In genomic region chr7:98344361-98344760, GRCm38 (mm10) we compare ENCODE assay signal across 9 mouse cellular contexts. TPM values are rescaled to one million over a fixed set of nuclear protein-coding genes. Genes with fewer than 3 reads are reported as not detected.
DNase-seq lines count a peak whose midpoint lies in the region; ATAC-seq and TF ChIP-seq lines count a peak whose summit lies in the region.
"Had no signal": no experiment of that assay in that cellular context is flagged by ENCODE, and none has a peak within 500 bp of the region (broad histone marks: within the 10 kb centered on the region; RNA-seq: fewer than 3 reads in every experiment).

No protein-coding gene starts in this region.

- no peaks in the 10 kb centered on the region for H3K9me3 ChIP-seq in heart, embryonic 12.5 days (replicated peaks)
- H3K9me3 ChIP-seq in E14TG2a.4 (ENCODE audit: low read length): no peaks in the 10 kb centered on the region
- H3K9me3 ChIP-seq: embryonic facial prominence, embryonic 15.5 days had no signal

- DNase-seq in heart, postnatal 4 days: peak; percentile 61
- peak; percentile 61 for DNase-seq in 416B (ENCODE audit: low read depth)
- DNase-seq in lung, postnatal 10 days: peak; percentile 71
- peak; percentile 32 to 69 for DNase-seq in thymus, postnatal 10 days (ENCODE audit: low spot score in 2 of 2)
- DNase-seq in right cerebral cortex, postnatal 36 days (ENCODE audit: low spot score in 2 of 2): no peak

- H3K4me3 ChIP-seq in heart, embryonic 12.5 days: no peak overlapping the region
- H3K4me3 ChIP-seq in E14TG2a.4 (replicated peaks; ENCODE audit: low read length): no peak overlapping the region
- H3K4me3 ChIP-seq in cortical plate, adult 2 months (ENCODE audit: insufficient read depth, low read length): no peak overlapping the region
- H3K4me3 ChIP-seq: embryonic facial prominence, embryonic 15.5 days had no signal

- ATAC-seq in heart, embryonic 12.5 days (ENCODE audit: insufficient number of reproducible peaks, low FRiP score): no peak

- peaks cover 11% of the 10 kb centered on the region for H3K4me1 ChIP-seq in heart, embryonic 12.5 days (replicated peaks)
- peaks cover 19% of the 10 kb centered on the region for H3K4me1 ChIP-seq in E14TG2a.4 (replicated peaks; ENCODE audit: low read depth, low read length)
- H3K4me1 ChIP-seq in cortical plate, adult 2 months (ENCODE audit: control insufficient read depth, insufficient read depth, low read length): no peaks in the 10 kb centered on the region
- H3K4me1 ChIP-seq: embryonic facial prominence, embryonic 15.5 days had no signal

- no peak for TF ChIP-seq POLR2A in cortical plate, adult 2 months (IDR thresholded peaks at IDR 0.05; ENCODE audit: extremely low read depth, insufficient read depth, low read length)

- no peak overlapping the region for H3K9ac ChIP-seq in heart, embryonic 12.5 days
- H3K9ac ChIP-seq: embryonic facial prominence, embryonic 15.5 days had no signal

- peak; percentile 51 for TF ChIP-seq CTCF in E14TG2a.4 (conservative IDR thresholded peaks at IDR 0.05; ENCODE audit: low read length)
- TF ChIP-seq CTCF in cortical plate, adult 2 months (IDR thresholded peaks at IDR 0.05; ENCODE audit: extremely low read depth, insufficient read depth, low read length): peak; percentile 49

- H3K27ac ChIP-seq in heart, embryonic 12.5 days (ENCODE audit: poor library complexity, severe bottlenecking): no peak overlapping the region
- no peak overlapping the region for H3K27ac ChIP-seq in cortical plate, adult 2 months (ENCODE audit: insufficient read depth, low read length)
- H3K27ac ChIP-seq: embryonic facial prominence, embryonic 15.5 days had no signal

- H3K36me3 ChIP-seq in heart, embryonic 12.5 days: no peaks in the 10 kb centered on the region
- H3K36me3 ChIP-seq in E14TG2a.4 (ENCODE audit: insufficient read depth, low read length): no peaks in the 10 kb centered on the region
- H3K36me3 ChIP-seq: embryonic facial prominence, embryonic 15.5 days had no signal

- no peak overlapping the region for H3K4me2 ChIP-seq in heart, embryonic 12.5 days
- H3K4me2 ChIP-seq: embryonic facial prominence, embryonic 15.5 days had no signal

- 19% methylated on average over 3 of the region's 3 CpGs for WGBS in heart, embryonic 12.5 days

- peaks cover 9% of the 10 kb centered on the region; the same call in 1 of the 2 replicates for H3K27me3 ChIP-seq in heart, embryonic 12.5 days (replicated peaks)
- peaks cover 46% of the 10 kb centered on the region for H3K27me3 ChIP-seq in E14TG2a.4 (ENCODE audit: insufficient read depth, low read length)
- H3K27me3 ChIP-seq: embryonic facial prominence, embryonic 15.5 days had no signal

RNA-seq across cellular contexts. Expression of gene Tsku, which starts 16.8 kb away (rescaled TPM):
- 1 to 10 TPM; 8.7 to 9.2 TPM for total RNA-seq in heart, postnatal 4 days (2021)
- 6.3 and 7.0 TPM in 2 replicates for polyA plus RNA-seq in heart, embryonic 12.5 days (2016; fragmentation: Nextera tagmentation; extraction: Ambion mirVana)
- polyA plus RNA-seq in cortical plate, adult 2 months (2012; rRNA removed): 2.2 and 3.1 TPM in 2 replicates

RNA-seq across cellular contexts. Expression of gene Acer3, which starts 23.4 kb away (rescaled TPM):
- total RNA-seq in heart, postnatal 4 days (2021): 10 to 100 TPM; 18.0 to 22.0 TPM
- polyA plus RNA-seq in heart, embryonic 12.5 days (2016; fragmentation: Nextera tagmentation; extraction: Ambion mirVana): 22.9 and 23.2 TPM in 2 replicates
- polyA plus RNA-seq in cortical plate, adult 2 months (2012; rRNA removed): 10.0 and 10.3 TPM in 2 replicates

Comparison
In these comparisons a context has a peak if more than half of its experiments do, and no peak if none do; other contexts are left out.
1. DNase-seq: peak in heart, postnatal 4 days (single experiment), 416B (single experiment), lung, postnatal 10 days (single experiment) and thymus, postnatal 10 days (2 of 2); none in right cerebral cortex, postnatal 36 days (0 of 2).